Mouse (Mus musculus): ENCODE data around the gene Ddi2. TPM values are rescaled to one million over a fixed set of nuclear protein-coding genes. Genes with fewer than 3 reads are reported as not detected.
A peak's percentile ranks its signal among the peaks of the same experiment; 100 is the strongest.

Gene Ddi2
- polyA plus RNA-seq, 1 experiment from 2014 or later, result 22.8 TPM

- peaks cover 11% of the 10 kb centered on the region for H3K36me3 ChIP-seq (replicated peaks)
- 96% methylated on average over 3 of the region's 3 CpGs for WGBS
Observed at GRCm38 (mm10) chr4:141647187-141647586, 76.0 kb downstream of the Ddi2 start.

DNA sequence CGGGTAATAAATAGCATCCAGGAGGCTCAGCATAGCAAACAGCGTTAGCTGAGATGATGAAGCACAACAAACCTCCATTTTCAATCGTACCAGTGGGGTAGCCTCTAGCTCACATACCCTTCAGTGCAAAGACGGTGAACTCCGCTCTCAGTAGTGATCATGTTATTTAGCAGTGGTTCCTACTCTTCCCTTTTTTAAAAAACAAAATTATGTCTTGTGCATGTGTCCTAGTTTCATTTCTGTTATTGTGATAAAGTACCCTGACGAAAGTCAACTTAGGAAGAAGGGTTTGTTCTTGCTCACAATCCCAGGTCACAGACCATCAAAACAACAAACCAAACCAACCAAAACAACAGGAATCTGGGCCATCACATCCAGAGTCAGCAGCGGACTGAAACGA lies 77.2 kb downstream of the Ddi2 start:
- ATAC-seq (ENCODE audit: low FRiP score), result no peak
- H3K9me3 ChIP-seq, result no peaks in the 10 kb centered on the region
- no peaks in the 10 kb centered on the region for H3K27me3 ChIP-seq
- no peak overlapping the region for H3K4me3 ChIP-seq (replicated peaks)
- no peak overlapping the region for H3K27ac ChIP-seq
- H3K36me3 ChIP-seq (replicated peaks), result peaks cover 15% of the 10 kb centered on the region
- H3K9ac ChIP-seq, result no peak overlapping the region
- no peak overlapping the region for H3K4me2 ChIP-seq
- peaks cover 20% of the 10 kb centered on the region for H3K4me1 ChIP-seq
- WGBS, result 95% methylated on average over 8 of the region's 8 CpGs

More at GRCm38 (mm10) chr4:141647187-141647586, 76.0 kb downstream of the Ddi2 start:
- no peak overlapping the region for H3K4me3 ChIP-seq (replicated peaks)
- no peak overlapping the region for H3K4me2 ChIP-seq
- H3K27ac ChIP-seq, result no peak overlapping the region
- peaks cover 20% of the 10 kb centered on the region for H3K4me1 ChIP-seq
- no peaks in the 10 kb centered on the region for H3K9me3 ChIP-seq
- ATAC-seq (ENCODE audit: low FRiP score), result no peak
- H3K9ac ChIP-seq, result no peak overlapping the region
- no peaks in the 10 kb centered on the region for H3K27me3 ChIP-seq

DNA sequence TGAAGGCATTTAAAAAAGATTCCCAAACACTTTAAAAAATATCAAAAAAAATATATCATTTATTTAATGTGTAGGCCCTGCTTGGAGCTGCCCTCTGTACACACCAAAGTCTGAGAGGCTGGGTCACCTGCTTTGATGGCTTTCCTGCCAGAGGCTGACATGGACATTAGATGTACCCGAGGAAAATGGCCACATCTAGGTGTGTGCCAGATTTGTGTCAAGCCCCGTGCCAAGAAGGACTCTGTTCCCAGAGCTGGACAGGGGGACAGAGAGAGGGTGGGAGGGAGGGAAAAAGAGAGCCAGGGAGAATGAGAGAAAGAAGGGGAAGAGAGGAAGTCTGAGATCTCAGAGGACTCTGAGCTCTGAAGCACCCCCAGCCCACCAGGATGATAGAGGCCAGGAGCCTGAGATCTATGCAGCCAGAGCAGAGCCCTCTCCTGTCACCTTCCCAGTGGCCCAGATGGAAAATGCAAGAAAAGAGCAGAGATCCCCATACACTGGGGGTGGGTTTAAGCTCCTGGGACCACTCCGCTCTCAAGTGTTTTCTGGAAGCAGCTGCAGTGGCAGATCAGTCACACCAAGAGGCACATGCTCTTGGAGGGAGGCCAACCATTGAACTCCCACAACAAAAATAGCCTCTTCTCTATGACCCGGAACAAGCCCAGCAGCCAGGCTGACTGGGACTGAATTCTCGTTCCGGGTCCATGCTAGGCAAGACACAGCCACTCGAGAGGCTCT lies 79.9 kb downstream of the Ddi2 start:
- Histone ChIP-seq H3K4me3 (replicated peaks) (no peak overlapping the region), H3K4me2 (no peak overlapping the region), H3K4me1 (peaks cover 10% of the 10 kb centered on the region), H3K27me3 (no peaks in the 10 kb centered on the region), H3K27ac (peak overlapping the region; percentile 50; the same call in 1 of the 2 replicates), H3K36me3 (replicated peaks) (peaks cover 33% of the 10 kb centered on the region), H3K9ac (no peak overlapping the region), H3K9me3 (no peaks in the 10 kb centered on the region)
- ATAC-seq (ENCODE audit: low FRiP score), result no peak
- 65% methylated on average over 7 of the region's 7 CpGs for WGBS

DNA sequence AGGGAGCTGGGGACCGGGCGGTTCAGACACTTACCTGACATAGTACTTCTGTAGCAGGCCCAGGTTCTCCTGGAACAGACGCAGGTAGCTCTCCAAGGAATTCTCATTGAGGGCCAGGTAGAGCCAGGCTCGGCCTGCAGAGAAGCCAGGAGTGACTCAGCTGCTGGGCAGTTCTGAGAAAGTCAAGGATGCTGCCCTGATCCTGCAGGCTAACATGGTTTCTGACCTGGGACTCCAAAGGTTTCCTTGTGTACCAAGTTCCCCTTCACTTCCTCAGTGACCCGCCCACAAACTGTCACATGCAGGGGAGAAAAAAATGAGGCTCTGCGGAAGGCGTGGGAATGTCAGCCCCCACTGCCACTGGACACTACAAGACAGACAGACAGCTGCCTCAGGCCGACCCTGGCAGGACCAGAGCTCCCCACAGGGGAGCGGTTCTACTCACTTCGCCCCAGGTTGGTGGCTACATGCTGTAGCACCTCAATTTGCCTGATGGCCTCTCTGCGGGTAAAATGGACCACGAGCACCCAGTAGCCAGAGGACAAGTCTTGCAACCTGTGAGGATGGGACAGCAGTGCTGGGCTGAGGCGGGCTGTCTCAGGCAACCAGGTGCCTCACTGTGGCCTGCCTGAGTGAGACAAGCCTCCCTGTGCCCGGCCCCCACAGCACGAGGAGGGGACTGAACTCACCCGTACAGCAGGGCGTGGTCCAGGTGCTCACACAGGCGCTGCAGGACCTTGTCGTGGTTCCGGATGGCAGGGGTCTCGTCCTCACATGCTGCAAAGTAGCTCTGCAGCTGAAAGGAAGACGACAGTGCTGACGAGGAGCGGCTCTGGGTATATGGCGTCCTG lies 81.0 kb downstream of the Ddi2 start:
- peaks cover 44% of the 10 kb centered on the region for H3K36me3 ChIP-seq (replicated peaks)
- peaks cover 10% of the 10 kb centered on the region for H3K4me1 ChIP-seq
- WGBS, result 91% methylated on average over 25 of the region's 25 CpGs
- ATAC-seq (ENCODE audit: low FRiP score), result no peak
- no peaks in the 10 kb centered on the region for H3K9me3 ChIP-seq
- H3K27ac ChIP-seq, result no peak overlapping the region
- H3K9ac ChIP-seq, result no peak overlapping the region
- no peaks in the 10 kb centered on the region for H3K27me3 ChIP-seq
- H3K4me2 ChIP-seq, result no peak overlapping the region
- H3K4me3 ChIP-seq (replicated peaks), result no peak overlapping the region

GRCm38 (mm10) chr4:141641353-141641771 lies 81.9 kb downstream of the Ddi2 start:
- Histone ChIP-seq H3K9ac (no peak overlapping the region), H3K27me3 (no peaks in the 10 kb centered on the region), H3K36me3 (replicated peaks) (peaks cover 48% of the 10 kb centered on the region), H3K4me2 (no peak overlapping the region), H3K27ac (no peak overlapping the region), H3K9me3 (no peaks in the 10 kb centered on the region), H3K4me3 (replicated peaks) (no peak overlapping the region), H3K4me1 (peaks cover 10% of the 10 kb centered on the region)
- 92% methylated on average over 7 of the region's 7 CpGs for WGBS
- no peak for ATAC-seq (ENCODE audit: low FRiP score)

GRCm38 (mm10) chr4:141639474-141639873 lies 83.7 kb downstream of the Ddi2 start:
- ATAC-seq (ENCODE audit: low FRiP score), result no peak
- H3K4me3 ChIP-seq (replicated peaks), result no peak overlapping the region

DNA sequence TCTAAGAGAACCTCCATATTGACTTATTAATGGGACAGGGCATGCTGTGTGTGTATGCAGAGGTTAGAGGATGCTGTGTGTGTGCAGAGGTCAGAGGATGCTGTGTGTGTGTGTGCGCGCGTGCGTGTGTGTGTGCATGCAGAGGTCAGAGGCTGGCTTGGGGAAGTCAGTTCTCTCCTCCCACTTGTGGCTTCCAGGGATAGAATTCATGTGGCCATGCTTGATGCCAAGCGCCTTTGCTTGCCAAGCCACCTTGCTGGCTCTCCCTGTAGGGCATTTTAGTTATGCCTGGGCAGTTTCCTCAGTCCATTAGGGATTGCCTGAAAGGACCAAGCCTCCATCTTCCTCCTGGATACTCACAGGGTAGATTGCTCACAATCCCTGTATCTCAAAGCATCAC lies 86.5 kb downstream of the Ddi2 start:
- H3K9me3 ChIP-seq, result no peaks in the 10 kb centered on the region
- no peak overlapping the region for H3K27ac ChIP-seq
- no peaks in the 10 kb centered on the region for H3K27me3 ChIP-seq
- no peak for ATAC-seq (ENCODE audit: low FRiP score)
- 96% methylated on average over 5 of the region's 5 CpGs for WGBS
- no peak overlapping the region for H3K4me3 ChIP-seq (replicated peaks)
- H3K4me2 ChIP-seq, result no peak overlapping the region
- peaks cover 78% of the 10 kb centered on the region for H3K36me3 ChIP-seq (replicated peaks)
- H3K4me1 ChIP-seq, result no peaks in the 10 kb centered on the region
- no peak overlapping the region for H3K9ac ChIP-seq

More at GRCm38 (mm10) chr4:141639474-141639873, 83.7 kb downstream of the Ddi2 start:
- Histone ChIP-seq H3K9me3 (no peaks in the 10 kb centered on the region), H3K9ac (no peak overlapping the region), H3K36me3 (replicated peaks) (peaks cover 58% of the 10 kb centered on the region), H3K27ac (no peak overlapping the region), H3K4me2 (no peak overlapping the region), H3K4me1 (peaks cover 10% of the 10 kb centered on the region), H3K27me3 (no peaks in the 10 kb centered on the region)
- 57% methylated on average over 11 of the region's 11 CpGs for WGBS

GRCm38 (mm10) chr4:141635991-141636390 lies 87.2 kb downstream of the Ddi2 start:
- no peak overlapping the region for H3K27ac ChIP-seq
- H3K4me2 ChIP-seq, result no peak overlapping the region
- no peaks in the 10 kb centered on the region for H3K9me3 ChIP-seq
- H3K4me1 ChIP-seq, result no peaks in the 10 kb centered on the region
- peaks cover 78% of the 10 kb centered on the region for H3K36me3 ChIP-seq (replicated peaks)
- WGBS, result 86% methylated on average over 9 of the region's 9 CpGs
- no peak overlapping the region for H3K9ac ChIP-seq
- H3K4me3 ChIP-seq (replicated peaks), result no peak overlapping the region
- no peak for ATAC-seq (ENCODE audit: low FRiP score)
- H3K27me3 ChIP-seq, result no peaks in the 10 kb centered on the region

GRCm38 (mm10) chr4:141632111-141632873 lies 90.9 kb downstream of the Ddi2 start:
- H3K9me3 ChIP-seq, result no peaks in the 10 kb centered on the region
- peaks cover 88% of the 10 kb centered on the region for H3K36me3 ChIP-seq (replicated peaks)
- WGBS, result 95% methylated on average over 21 of the region's 21 CpGs
- no peak overlapping the region for H3K4me3 ChIP-seq (replicated peaks)
- no peak overlapping the region for H3K27ac ChIP-seq
- no peak overlapping the region for H3K4me2 ChIP-seq
- H3K4me1 ChIP-seq, result no peaks in the 10 kb centered on the region
- no peak for ATAC-seq (ENCODE audit: low FRiP score)
- H3K9ac ChIP-seq, result no peak overlapping the region
- no peaks in the 10 kb centered on the region for H3K27me3 ChIP-seq

DNA sequence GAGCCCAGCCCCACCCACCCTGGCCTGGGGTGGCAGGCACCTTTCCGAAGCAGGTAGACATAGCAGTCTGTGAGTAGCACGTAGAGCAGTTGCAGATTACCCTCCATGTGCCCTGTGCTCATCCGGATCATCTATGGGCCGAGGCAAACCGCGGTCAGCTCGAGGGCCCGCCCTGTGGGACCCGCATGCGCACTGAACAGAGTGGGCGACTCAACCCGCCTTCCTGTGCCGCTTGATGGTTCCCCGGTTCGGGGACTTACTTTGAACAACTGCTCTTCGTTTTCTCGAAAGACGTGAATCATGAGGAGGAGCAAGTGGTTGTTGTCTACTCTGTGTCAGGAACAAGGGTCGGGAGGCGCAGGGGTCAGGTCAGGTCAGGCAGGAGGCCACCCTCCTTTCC lies 92.0 kb downstream of the Ddi2 start:
- 95% methylated on average over 20 of the region's 20 CpGs for WGBS
- H3K27ac ChIP-seq, result no peak overlapping the region
- no peak for ATAC-seq (ENCODE audit: low FRiP score)
- H3K27me3 ChIP-seq, result no peaks in the 10 kb centered on the region
- peaks cover 86% of the 10 kb centered on the region for H3K36me3 ChIP-seq (replicated peaks)
- no peak overlapping the region for H3K4me3 ChIP-seq (replicated peaks)
- H3K4me1 ChIP-seq, result no peaks in the 10 kb centered on the region
- no peak overlapping the region for H3K9ac ChIP-seq
- H3K9me3 ChIP-seq, result no peaks in the 10 kb centered on the region
- H3K4me2 ChIP-seq, result no peak overlapping the region

- no peak overlapping the region for H3K4me3 ChIP-seq (replicated peaks)
- ATAC-seq (ENCODE audit: low FRiP score), result no peak
- no peak overlapping the region for H3K27ac ChIP-seq
- H3K9ac ChIP-seq, result no peak overlapping the region
- peaks cover 87% of the 10 kb centered on the region for H3K36me3 ChIP-seq (replicated peaks)
- no peaks in the 10 kb centered on the region for H3K9me3 ChIP-seq
- no peak overlapping the region for H3K4me2 ChIP-seq
- WGBS, result 93% methylated on average over 11 of the region's 11 CpGs
- no peaks in the 10 kb centered on the region for H3K27me3 ChIP-seq
- H3K4me1 ChIP-seq, result no peaks in the 10 kb centered on the region
Observed at GRCm38 (mm10) chr4:141630021-141630420, 93.2 kb downstream of the Ddi2 start.

GRCm38 (mm10) chr4:141628661-141629060 lies 94.6 kb downstream of the Ddi2 start:
- peaks cover 77% of the 10 kb centered on the region for H3K36me3 ChIP-seq (replicated peaks)
- H3K4me1 ChIP-seq, result 0 out of 2 replicates have a peak, but pooled peaks cover 2% of the 10 kb centered on the region
- H3K4me2 ChIP-seq, result no peak overlapping the region
- H3K4me3 ChIP-seq (replicated peaks), result no peak overlapping the region
- no peaks in the 10 kb centered on the region for H3K9me3 ChIP-seq
- H3K27ac ChIP-seq, result no peak overlapping the region
- no peak for ATAC-seq (ENCODE audit: low FRiP score)
- no peaks in the 10 kb centered on the region for H3K27me3 ChIP-seq
- H3K9ac ChIP-seq, result no peak overlapping the region
- WGBS, result 84% methylated on average over 14 of the region's 14 CpGs

All from forebrain, embryonic 12.5 days (tissue).